In the genomic region with DNA sequence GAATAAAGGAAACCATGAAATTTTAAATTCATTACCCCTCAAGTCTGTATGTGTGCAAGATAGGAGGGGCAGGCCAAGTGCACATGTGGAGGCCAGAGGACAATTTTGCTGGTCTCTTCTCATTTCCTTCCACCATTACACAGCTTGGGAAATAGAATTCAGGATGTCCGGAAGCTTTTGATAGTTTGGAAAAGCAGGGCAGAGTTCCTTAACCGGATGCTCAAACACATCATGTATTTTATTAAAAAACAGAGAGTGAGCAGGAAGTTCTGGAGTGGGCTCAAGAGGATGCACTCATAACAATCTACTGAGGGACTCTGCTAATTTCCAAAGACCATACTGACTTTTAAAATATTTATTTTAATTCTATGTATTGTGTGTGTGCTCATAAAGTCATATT, we compare ENCODE assay signal across 12 mouse cellular contexts. TPM values are rescaled to one million over a fixed set of nuclear protein-coding genes. Genes with fewer than 3 reads are reported as not detected.
DNase-seq lines count a peak whose midpoint lies in the region; ATAC-seq and TF ChIP-seq lines count a peak whose summit lies in the region.
"Had no signal": no experiment of that assay in that cellular context is flagged by ENCODE, and none has a peak within 500 bp of the region (broad histone marks: within the 10 kb centered on the region; RNA-seq: fewer than 3 reads in every experiment).

No protein-coding gene starts in this region.

- WGBS in lung, embryonic 16.5 days, result 16% methylated on average over 2 of the region's 2 CpGs
- WGBS in lung, postnatal 0 days, result 7% methylated on average over 2 of the region's 2 CpGs

- H3K4me1 ChIP-seq in lung, embryonic 16.5 days (replicated peaks; ENCODE audit: control insufficient read depth, insufficient read depth, low read length), result peaks cover 25% of the 10 kb centered on the region
- H3K4me1 ChIP-seq in lung, postnatal 0 days (ENCODE audit: insufficient read depth, low read depth, low read length), result peaks cover 3% of the 10 kb centered on the region; the same call in 1 of the 2 replicates

- H3K9ac ChIP-seq in lung, embryonic 16.5 days (ENCODE audit: low read length), result no peak overlapping the region
- no peak overlapping the region for H3K9ac ChIP-seq in lung, postnatal 0 days (replicated peaks; ENCODE audit: low read depth)

- peaks cover 3% of the 10 kb centered on the region for H3K36me3 ChIP-seq in lung, embryonic 16.5 days (ENCODE audit: control insufficient read depth, insufficient read depth, low read length)
- H3K36me3 ChIP-seq in lung, postnatal 0 days (ENCODE audit: insufficient read depth, low read length), result no peaks in the 10 kb centered on the region

- peaks cover 3% of the 10 kb centered on the region; the same call in 1 of the 2 replicates for H3K9me3 ChIP-seq in lung, embryonic 16.5 days (ENCODE audit: control insufficient read depth, low read length)
- no peaks in the 10 kb centered on the region for H3K9me3 ChIP-seq in lung, postnatal 0 days (ENCODE audit: low read length)

- no peak for TF ChIP-seq CTCF in lung, postnatal 0 days (IDR thresholded peaks at IDR 0.05)

- peak; percentile 91 for DNase-seq in heart, adult 11 months
- DNase-seq in heart, postnatal 25 days (ENCODE audit: low spot score), result no peak
- peak; percentile 43 for DNase-seq in kidney, adult 9 months
- no peak for DNase-seq in kidney, adult 18-20 months
- DNase-seq in lung, postnatal 4 days, result no peak
- peak; percentile 58 for DNase-seq in lung, postnatal 0 days (ENCODE audit: low spot score)
- no peak for DNase-seq in thymus, postnatal 10 days (ENCODE audit: low spot score in 2 of 2)
- DNase-seq: cerebellum, adult 9-11 months; gastrocnemius, postnatal 36 days had no signal

- peak overlapping the region; percentile 7; the same call in 1 of the 2 replicates for H3K4me2 ChIP-seq in lung, embryonic 16.5 days (ENCODE audit: low read depth, low read length)
- peak overlapping the region; percentile 75; the same call in 1 of the 2 replicates for H3K4me2 ChIP-seq in lung, postnatal 0 days (replicated peaks; ENCODE audit: low read depth, low read length)

- peak; percentile 80 for TF ChIP-seq EP300 in lung, postnatal 0 days (IDR thresholded peaks at IDR 0.05)

- intact Hi-C loops in heart, postnatal 25 days (cut with DNase I), result loop anchor here (10.0 kb wide), 2 partner anchors 99 to 211 kb away; a partner anchor contains a TSS

- H3K27me3 ChIP-seq in lung, embryonic 16.5 days (ENCODE audit: control insufficient read depth, insufficient read depth, low read depth, low read length), result no peaks in the 10 kb centered on the region
- H3K27me3 ChIP-seq in lung, postnatal 0 days (replicated peaks; ENCODE audit: insufficient read depth, low read length), result no peaks in the 10 kb centered on the region
- H3K27me3 ChIP-seq: Patski had no signal

- peak overlapping the region; percentile 61; the same call in 1 of the 2 replicates for H3K27ac ChIP-seq in lung, embryonic 16.5 days (ENCODE audit: low read length)
- peak overlapping the region; percentile 59 for H3K27ac ChIP-seq in lung, postnatal 0 days (ENCODE audit: low read length)

- ATAC-seq in lung, embryonic 16.5 days (ENCODE audit: low read depth), result no peak
- no peak for ATAC-seq in lung, postnatal 0 days
- ATAC-seq: Patski had no signal

- H3K4me3 ChIP-seq in lung, embryonic 16.5 days (ENCODE audit: low read length), result no peak overlapping the region
- H3K4me3 ChIP-seq in lung, postnatal 0 days (ENCODE audit: low read depth, low read length), result 0 out of 2 replicates have a peak overlapping the region, but pooled peaks have one; percentile 14
- H3K4me3 ChIP-seq: erythroblast, embryonic 14.5 days had no signal

RNA-seq across cellular contexts. Expression of a gene that starts 4.3 kb away (rescaled TPM):
- total RNA-seq in heart, postnatal 25 days (2021), result 100 to 1,000 TPM; 487 to 529 TPM
- polyA plus RNA-seq in lung, embryonic 16.5 days (2015; fragmentation: Nextera tagmentation; extraction: Ambion mirVana), result 169 and 187 TPM in 2 replicates
- polyA plus RNA-seq in lung, postnatal 0 days (2015; fragmentation: Nextera tagmentation; extraction: Ambion mirVana), result 220 and 256 TPM in 2 replicates

Comparison
In these comparisons a context has a peak if more than half of its experiments do, and no peak if none do; other contexts are left out.
1. DNase-seq: peak in heart, adult 11 months (single experiment), kidney, adult 9 months (single experiment) and lung, postnatal 0 days (single experiment); none in heart, postnatal 25 days (single experiment), kidney, adult 18-20 months (single experiment), lung, postnatal 4 days (0 of 2) and thymus, postnatal 10 days (0 of 2).